In the genomic region with DNA sequence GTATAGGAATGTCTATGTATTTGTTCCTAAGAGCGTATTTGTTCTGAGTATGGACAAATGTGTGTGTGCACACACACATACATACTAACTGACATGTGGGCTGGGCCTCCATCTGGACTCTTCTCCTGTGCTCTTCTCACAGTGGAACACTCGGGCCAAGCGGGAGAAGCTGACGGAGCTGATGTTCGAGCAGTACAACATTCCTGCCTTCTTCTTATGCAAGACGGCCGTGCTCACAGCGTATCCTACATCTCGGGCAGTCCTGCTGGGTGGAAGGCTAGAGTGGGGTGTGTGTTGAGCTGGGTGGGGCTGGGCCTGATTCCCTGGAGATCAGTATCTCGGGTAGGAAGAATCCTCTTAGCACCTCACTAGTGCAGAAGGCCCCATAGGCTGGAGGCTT, we compare ENCODE assay signal across 38 mouse cellular contexts. TPM values are rescaled to one million over a fixed set of nuclear protein-coding genes. Genes with fewer than 3 reads are reported as not detected.
DNase-seq lines count a peak whose midpoint lies in the region; ATAC-seq and TF ChIP-seq lines count a peak whose summit lies in the region.
"Had no signal": no experiment of that assay in that cellular context is flagged by ENCODE, and none has a peak within 500 bp of the region (broad histone marks: within the 10 kb centered on the region; RNA-seq: fewer than 3 reads in every experiment).

No protein-coding gene starts in this region.

- no peak for TF ChIP-seq CTCF in cerebellum, adult 2 months (IDR thresholded peaks at IDR 0.05; ENCODE audit: borderline replicate concordance, insufficient read depth, low read depth, low read length)

- no peaks in the 10 kb centered on the region for H3K4me1 ChIP-seq in forebrain, embryonic 11.5 days (replicated peaks; ENCODE audit: control insufficient read depth, insufficient read depth, low read length)
- H3K4me1 ChIP-seq in forebrain, embryonic 15.5 days, result no peaks in the 10 kb centered on the region
- H3K4me1 ChIP-seq in midbrain, embryonic 11.5 days (ENCODE audit: control insufficient read depth, insufficient read depth, low read length), result no peaks in the 10 kb centered on the region
- H3K4me1 ChIP-seq in cerebellum, adult 2 months (ENCODE audit: control insufficient read depth, insufficient read depth, low read length), result no peaks in the 10 kb centered on the region
- H3K4me1 ChIP-seq: hindbrain, embryonic 15.5 days; kidney, embryonic 15.5 days; limb, embryonic 13.5 days; midbrain, embryonic 15.5 days had no signal

- no peak overlapping the region for H3K9ac ChIP-seq in forebrain, embryonic 11.5 days (ENCODE audit: low read length)
- H3K9ac ChIP-seq in forebrain, embryonic 15.5 days (replicated peaks), result no peak overlapping the region
- no peak overlapping the region for H3K9ac ChIP-seq in midbrain, embryonic 11.5 days (ENCODE audit: low read length)
- H3K9ac ChIP-seq: hindbrain, embryonic 15.5 days; kidney, embryonic 15.5 days; limb, embryonic 13.5 days; liver, embryonic 13.5 days; midbrain, embryonic 15.5 days had no signal

- no peaks in the 10 kb centered on the region for H3K9me3 ChIP-seq in forebrain, embryonic 11.5 days (ENCODE audit: control insufficient read depth, low read length)
- H3K9me3 ChIP-seq in forebrain, embryonic 15.5 days, result no peaks in the 10 kb centered on the region
- H3K9me3 ChIP-seq in midbrain, embryonic 11.5 days (ENCODE audit: control insufficient read depth, low read length), result no peaks in the 10 kb centered on the region
- H3K9me3 ChIP-seq: G1E; hindbrain, embryonic 10.5 days; hindbrain, embryonic 15.5 days; kidney, embryonic 15.5 days; limb, embryonic 13.5 days; liver, embryonic 13.5 days; midbrain, embryonic 15.5 days had no signal

- intact Hi-C loops in left cerebral cortex, postnatal 14 days (cut with DNase I), result no loop called here

- H3K27ac ChIP-seq in forebrain, embryonic 11.5 days (ENCODE audit: low read depth, low read length), result no peak overlapping the region
- no peak overlapping the region for H3K27ac ChIP-seq in forebrain, embryonic 15.5 days (replicated peaks)
- no peak overlapping the region for H3K27ac ChIP-seq in midbrain, embryonic 11.5 days (ENCODE audit: low read depth, low read length)
- no peak overlapping the region for H3K27ac ChIP-seq in cerebellum, adult 2 months (ENCODE audit: insufficient read depth, low read length)
- H3K27ac ChIP-seq: hindbrain, embryonic 10.5 days; hindbrain, embryonic 15.5 days; kidney, embryonic 15.5 days; limb, embryonic 13.5 days; liver, embryonic 13.5 days; midbrain, embryonic 15.5 days had no signal

- H3K36me3 ChIP-seq in forebrain, embryonic 11.5 days (ENCODE audit: control insufficient read depth, insufficient read depth, low read length), result no peaks in the 10 kb centered on the region
- H3K36me3 ChIP-seq in forebrain, embryonic 15.5 days, result peaks cover 13% of the 10 kb centered on the region; the same call in 1 of the 2 replicates
- H3K36me3 ChIP-seq in midbrain, embryonic 11.5 days (ENCODE audit: control insufficient read depth, insufficient read depth, low read length), result no peaks in the 10 kb centered on the region
- H3K36me3 ChIP-seq: G1E; hindbrain, embryonic 10.5 days; kidney, embryonic 15.5 days; limb, embryonic 13.5 days; liver, embryonic 13.5 days had no signal

- 79% methylated on average over 10 of the region's 10 CpGs for WGBS in forebrain, embryonic 11.5 days
- WGBS in forebrain, embryonic 15.5 days, result 73% methylated on average over 10 of the region's 10 CpGs
- 85% methylated on average over 10 of the region's 10 CpGs for WGBS in midbrain, embryonic 11.5 days
- 61% methylated on average over 10 of the region's 10 CpGs for WGBS in cerebellum, adult 2 months

- H3K27me3 ChIP-seq in forebrain, embryonic 11.5 days (ENCODE audit: control insufficient read depth, insufficient read depth, low read length), result no peaks in the 10 kb centered on the region
- no peaks in the 10 kb centered on the region for H3K27me3 ChIP-seq in forebrain, embryonic 15.5 days
- no peaks in the 10 kb centered on the region for H3K27me3 ChIP-seq in midbrain, embryonic 11.5 days (ENCODE audit: control insufficient read depth, insufficient read depth, low read length)
- no peaks in the 10 kb centered on the region for H3K27me3 ChIP-seq in cerebellum, adult 2 months (ENCODE audit: control insufficient read depth, insufficient read depth, low read length)
- H3K27me3 ChIP-seq: hindbrain, embryonic 15.5 days; kidney, embryonic 15.5 days; limb, embryonic 13.5 days; midbrain, embryonic 15.5 days had no signal

- DNase-seq in forebrain, embryonic 11.5 days (ENCODE audit: low spot score), result peak; percentile 48
- DNase-seq in left cerebral cortex, postnatal 14 days (ENCODE audit: low spot score in 2 of 2), result peak; percentile 52 to 70
- DNase-seq in left cerebral cortex, adult 11 months (ENCODE audit: low spot score), result no peak
- peak; percentile 64 for DNase-seq in ZHBTc4 (ENCODE audit: low read depth, low spot score)
- peak; percentile 74 for DNase-seq in layer of hippocampus, adult 9-11 months
- DNase-seq in midbrain, embryonic 11.5 days (ENCODE audit: low spot score, missing footprints), result no peak
- DNase-seq in cerebellum, adult 2 months, result no peak
- DNase-seq: adrenal gland, postnatal 36 days; cerebellum, adult 9-10 months; heart, postnatal 14 days; kidney, adult 11 months; liver, embryonic 13.5 days; lung, adult 18-20 months; lung, postnatal 4 days; thymus, adult 18-20 months; thymus, postnatal 25 days had no signal

- no peak overlapping the region for H3K4me2 ChIP-seq in forebrain, embryonic 11.5 days (ENCODE audit: low read depth, low read length, severe bottlenecking)
- no peak overlapping the region for H3K4me2 ChIP-seq in forebrain, embryonic 15.5 days (replicated peaks)
- H3K4me2 ChIP-seq in midbrain, embryonic 11.5 days, result no peak overlapping the region
- H3K4me2 ChIP-seq: hindbrain, embryonic 15.5 days; kidney, embryonic 15.5 days; limb, embryonic 13.5 days; liver, embryonic 13.5 days; midbrain, embryonic 15.5 days had no signal

- no peak overlapping the region for H3K4me3 ChIP-seq in forebrain, embryonic 11.5 days (ENCODE audit: low read depth, low read length)
- H3K4me3 ChIP-seq in forebrain, embryonic 15.5 days, result no peak overlapping the region
- H3K4me3 ChIP-seq in midbrain, embryonic 11.5 days (ENCODE audit: low read depth, low read length), result no peak overlapping the region
- H3K4me3 ChIP-seq in cerebellum, adult 2 months (replicated peaks; ENCODE audit: insufficient read depth, low read depth, low read length), result no peak overlapping the region
- H3K4me3 ChIP-seq: hindbrain, embryonic 10.5 days; hindbrain, embryonic 15.5 days; kidney, embryonic 15.5 days; limb, embryonic 13.5 days; liver, embryonic 13.5 days; midbrain, embryonic 15.5 days had no signal

- TF ChIP-seq POLR2A in cerebellum, adult 2 months (IDR thresholded peaks at IDR 0.05; ENCODE audit: borderline replicate concordance, insufficient read depth, low read length), result no peak

- ATAC-seq in forebrain, embryonic 11.5 days (replicated peaks; ENCODE audit: low FRiP score), result no peak
- no peak for ATAC-seq in forebrain, embryonic 15.5 days (replicated peaks)
- no peak for ATAC-seq in midbrain, embryonic 11.5 days (ENCODE audit: low FRiP score)
- ATAC-seq: forebrain, embryonic 14.5 days; inflammation-experienced regulatory T-cells, adult 6 months; lung, postnatal 0 days; midbrain, embryonic 15.5 days had no signal

RNA-seq across cellular contexts. Expression of gene Tfr2, which starts 6.7 kb away (rescaled TPM):
- polyA plus RNA-seq in forebrain, embryonic 11.5 days (2014; fragmentation: Nextera tagmentation; extraction: Ambion mirVana), result 1.2 and 2.1 TPM in 2 replicates
- 2.2 and 3.2 TPM in 2 replicates for polyA plus RNA-seq in forebrain, embryonic 15.5 days (2015; fragmentation: Nextera tagmentation; extraction: Ambion mirVana)
- total RNA-seq in left cerebral cortex, postnatal 14 days (2021), result 10 to 100 TPM; 12.8 to 14.2 TPM
- 2.0 and 2.1 TPM in 2 replicates for polyA plus RNA-seq in midbrain, embryonic 11.5 days (2014; fragmentation: Nextera tagmentation; extraction: Ambion mirVana)
- polyA plus RNA-seq in cerebellum, adult 2 months (2012; rRNA removed), result 6.7 and 6.8 TPM in 2 replicates
- total RNA-seq: gastrocnemius, adult 8-10 months; heart, postnatal 14 days; neutrophil, adult 5-6 weeks had no signal

RNA-seq across cellular contexts. Expression of gene Actl6b, which starts 9.6 kb away (rescaled TPM):
- polyA plus RNA-seq in forebrain, embryonic 11.5 days (2014; fragmentation: Nextera tagmentation; extraction: Ambion mirVana), result 20.5 and 22.8 TPM in 2 replicates
- 250 and 259 TPM in 2 replicates for polyA plus RNA-seq in forebrain, embryonic 15.5 days (2015; fragmentation: Nextera tagmentation; extraction: Ambion mirVana)
- 100 to 1,000 TPM; 126 to 139 TPM for total RNA-seq in left cerebral cortex, postnatal 14 days (2021)
- 30.6 and 31.1 TPM in 2 replicates for polyA plus RNA-seq in midbrain, embryonic 11.5 days (2014; fragmentation: Nextera tagmentation; extraction: Ambion mirVana)
- 125 and 135 TPM in 2 replicates for polyA plus RNA-seq in cerebellum, adult 2 months (2012; rRNA removed)
- total RNA-seq: CH12.LX; gastrocnemius, adult 8-10 months; gastrocnemius, postnatal 4 days; heart, adult 8-10 months; heart, postnatal 14 days; megakaryocyte-erythroid progenitor cell, adult 5-6 weeks; neutrophil, adult 5-6 weeks had no signal
- polyA plus RNA-seq: C2C12; G1E; inflammation-experienced regulatory T-cells, adult 6 months; lung, postnatal 0 days had no signal

RNA-seq across cellular contexts. Expression of gene Gnb2, which starts 29.7 kb away (rescaled TPM):
- 410 and 508 TPM in 2 replicates for polyA plus RNA-seq in forebrain, embryonic 11.5 days (2014; fragmentation: Nextera tagmentation; extraction: Ambion mirVana)
- 535 and 578 TPM in 2 replicates for polyA plus RNA-seq in forebrain, embryonic 15.5 days (2015; fragmentation: Nextera tagmentation; extraction: Ambion mirVana)
- total RNA-seq in left cerebral cortex, postnatal 14 days (2021), result 100 to 1,000 TPM; 777 to 806 TPM
- polyA plus RNA-seq in midbrain, embryonic 11.5 days (2014; fragmentation: Nextera tagmentation; extraction: Ambion mirVana), result 432 and 501 TPM in 2 replicates
- polyA plus RNA-seq in cerebellum, adult 2 months (2012; rRNA removed), result 410 and 442 TPM in 2 replicates

RNA-seq across cellular contexts. Expression of gene Epo, which starts 29.9 kb away (rescaled TPM):
- 0.40 and 0.84 TPM in 2 replicates for polyA plus RNA-seq in forebrain, embryonic 11.5 days (2014; fragmentation: Nextera tagmentation; extraction: Ambion mirVana)
- not detected in 2 replicates for polyA plus RNA-seq in forebrain, embryonic 15.5 days (2015; fragmentation: Nextera tagmentation; extraction: Ambion mirVana)
- not detected for total RNA-seq in left cerebral cortex, postnatal 14 days (2021)
- 0.72 and 1.4 TPM in 2 replicates for polyA plus RNA-seq in midbrain, embryonic 11.5 days (2014; fragmentation: Nextera tagmentation; extraction: Ambion mirVana)
- not detected in 2 replicates for polyA plus RNA-seq in cerebellum, adult 2 months (2012; rRNA removed)
- total RNA-seq: adrenal gland, postnatal 36 days; CH12.LX; G1E; gastrocnemius, adult 8-10 months; gastrocnemius, postnatal 4 days; heart, adult 8-10 months; heart, postnatal 14 days; layer of hippocampus, adult 8-10 months; left cerebral cortex, adult 8-10 months; megakaryocyte-erythroid progenitor cell, adult 5-6 weeks; neutrophil, adult 5-6 weeks had no signal
- polyA plus RNA-seq: C2C12; forebrain, embryonic 14.5 days; G1E; heart, embryonic 14.5 days; hindbrain, embryonic 15.5 days; inflammation-experienced regulatory T-cells, adult 6 months; lung, postnatal 0 days; midbrain, embryonic 15.5 days; small intestine, adult 2 months; stomach, embryonic 16.5 days had no signal

RNA-seq across cellular contexts. Expression of gene Mospd3, which starts 37.9 kb away (rescaled TPM):
- polyA plus RNA-seq in forebrain, embryonic 11.5 days (2014; fragmentation: Nextera tagmentation; extraction: Ambion mirVana), result 20.3 and 22.8 TPM in 2 replicates
- polyA plus RNA-seq in forebrain, embryonic 15.5 days (2015; fragmentation: Nextera tagmentation; extraction: Ambion mirVana), result 46.3 and 47.3 TPM in 2 replicates
- total RNA-seq in left cerebral cortex, postnatal 14 days (2021), result 10 to 100 TPM; 32.7 to 33.5 TPM
- polyA plus RNA-seq in midbrain, embryonic 11.5 days (2014; fragmentation: Nextera tagmentation; extraction: Ambion mirVana), result 19.0 and 19.8 TPM in 2 replicates
- 56.0 and 61.7 TPM in 2 replicates for polyA plus RNA-seq in cerebellum, adult 2 months (2012; rRNA removed)

Comparison
In these comparisons a context has a peak if more than half of its experiments do, and no peak if none do; other contexts are left out.
1. DNase-seq: peak in forebrain, embryonic 11.5 days (single experiment), left cerebral cortex, postnatal 14 days (2 of 2), ZHBTc4 (single experiment) and layer of hippocampus, adult 9-11 months (single experiment); none in left cerebral cortex, adult 11 months (single experiment), midbrain, embryonic 11.5 days (single experiment) and cerebellum, adult 2 months (0 of 2).